Mouse (Mus musculus): ENCODE data around the gene Hspg2. TPM values are rescaled to one million over a fixed set of nuclear protein-coding genes. Genes with fewer than 3 reads are reported as not detected.

Gene Hspg2
- polyA plus RNA-seq, 1 experiment from 2014 or later, result 15.3 TPM

DNA sequence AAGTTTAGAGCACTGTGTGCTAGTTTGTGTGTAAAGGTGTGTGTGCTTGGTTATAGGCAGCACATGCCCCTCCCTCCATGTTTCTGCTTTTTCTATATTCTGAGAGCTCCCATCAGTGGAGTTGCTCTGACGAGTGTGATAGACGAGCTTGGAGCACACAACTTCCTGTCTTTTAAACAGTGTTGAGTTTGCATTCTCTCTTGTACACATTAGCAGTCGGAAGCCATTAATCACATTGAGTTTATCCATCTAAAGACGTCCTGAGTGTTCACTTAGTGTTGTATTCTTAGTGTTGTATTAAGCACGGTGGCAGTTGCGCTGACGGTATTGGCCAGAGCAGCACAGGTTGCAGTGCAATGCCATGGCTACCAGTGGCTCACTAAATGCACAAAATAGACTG lies 140.7 kb downstream of the Hspg2 start:
- no peaks in the 10 kb centered on the region for H3K4me1 ChIP-seq
- H3K9me3 ChIP-seq (replicated peaks), result no peaks in the 10 kb centered on the region
- H3K4me3 ChIP-seq, result no peak overlapping the region
- no peak for DNase-seq (ENCODE audit: low spot score)
- H3K36me3 ChIP-seq, result peaks cover 100% of the 10 kb centered on the region
- WGBS, result 93% methylated on average over 7 of the region's 7 CpGs
- H3K27me3 ChIP-seq (ENCODE audit: low read depth, poor library complexity, severe bottlenecking), result no peaks in the 10 kb centered on the region
- H3K27ac ChIP-seq (replicated peaks), result no peak overlapping the region

GRCm38 (mm10) chr4:137609702-137610101 lies 141.1 kb downstream of the Hspg2 start:
- H3K27ac ChIP-seq (replicated peaks), result no peak overlapping the region
- WGBS, result 83% methylated on average over 7 of the region's 7 CpGs
- DNase-seq (ENCODE audit: low spot score), result no peak
- H3K4me3 ChIP-seq, result no peak overlapping the region
- no peaks in the 10 kb centered on the region for H3K27me3 ChIP-seq (ENCODE audit: low read depth, poor library complexity, severe bottlenecking)
- no peaks in the 10 kb centered on the region for H3K9me3 ChIP-seq (replicated peaks)
- no peaks in the 10 kb centered on the region for H3K4me1 ChIP-seq
- H3K36me3 ChIP-seq, result peaks cover 100% of the 10 kb centered on the region

DNA sequence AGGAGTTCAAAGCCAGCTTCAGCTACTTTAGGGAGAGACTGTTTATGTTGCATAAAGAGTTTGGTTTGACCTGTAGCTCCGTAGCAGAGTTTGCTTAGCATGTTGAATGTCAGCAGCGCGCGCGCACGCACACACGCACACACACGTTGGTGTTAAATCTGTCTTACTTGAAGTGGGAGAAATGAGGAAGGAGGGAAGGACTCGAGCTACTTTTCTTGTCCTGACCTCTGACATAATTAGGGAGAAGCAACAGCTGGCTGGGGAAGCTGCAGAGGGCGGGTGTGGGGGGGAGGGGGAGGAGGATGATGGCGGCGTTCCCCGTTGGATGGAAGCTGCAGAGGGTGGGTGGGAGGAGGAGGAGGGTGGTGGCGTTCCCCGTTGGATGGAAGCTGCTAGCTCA lies 141.7 kb downstream of the Hspg2 start:
- Histone ChIP-seq H3K4me3 (no peak overlapping the region), H3K36me3 (peaks cover 99% of the 10 kb centered on the region), H3K27ac (replicated peaks) (no peak overlapping the region), H3K9me3 (replicated peaks) (no peaks in the 10 kb centered on the region), H3K27me3 (ENCODE audit: low read depth, poor library complexity, severe bottlenecking) (no peaks in the 10 kb centered on the region), H3K4me1 (no peaks in the 10 kb centered on the region)
- DNase-seq (ENCODE audit: low spot score), result no peak
- 89% methylated on average over 15 of the region's 15 CpGs for WGBS

Small RNAs within 50 kb of the gene (microRNA-seq; reads per million reads assigned to microRNA genes)
- gene Mir7018, result 3.9 reads per million, percentile 8 among the genes with 10 or more reads in this experiment

Other genes with a start within 250 kb of the Hspg2 start
- gene Wnt4, start 191.3 kb upstream of the Hspg2 start, polyA plus RNA-seq (2016; fragmentation: Nextera tagmentation; extraction: Ambion mirVana), result 0.79 and 0.99 TPM in 2 replicates
- gene Cdc42, start 111.0 kb upstream of the Hspg2 start, polyA plus RNA-seq (2016; fragmentation: Nextera tagmentation; extraction: Ambion mirVana), result 605 and 627 TPM in 2 replicates
- gene Cela3a, start 59.0 kb upstream of the Hspg2 start, polyA plus RNA-seq (2016; fragmentation: Nextera tagmentation; extraction: Ambion mirVana), result not detected in 2 replicates
- not detected in 2 replicates for gene Cela3b, start 38.2 kb upstream of the Hspg2 start, polyA plus RNA-seq (2016; fragmentation: Nextera tagmentation; extraction: Ambion mirVana)
- gene 1700013G24Rik, start 15.5 kb upstream of the Hspg2 start, polyA plus RNA-seq (2016; fragmentation: Nextera tagmentation; extraction: Ambion mirVana), result not detected in 2 replicates
- not detected in 2 replicates for gene Ldlrad2, start 105.8 kb downstream of the Hspg2 start, polyA plus RNA-seq (2016; fragmentation: Nextera tagmentation; extraction: Ambion mirVana)
- gene Usp48, start 125.0 kb downstream of the Hspg2 start, polyA plus RNA-seq (2016; fragmentation: Nextera tagmentation; extraction: Ambion mirVana), result 72.4 and 72.9 TPM in 2 replicates
- gene Rap1gap, start 196.0 kb downstream of the Hspg2 start, polyA plus RNA-seq (2016; fragmentation: Nextera tagmentation; extraction: Ambion mirVana), result 4.5 and 6.0 TPM in 2 replicates